In the genomic region with DNA sequence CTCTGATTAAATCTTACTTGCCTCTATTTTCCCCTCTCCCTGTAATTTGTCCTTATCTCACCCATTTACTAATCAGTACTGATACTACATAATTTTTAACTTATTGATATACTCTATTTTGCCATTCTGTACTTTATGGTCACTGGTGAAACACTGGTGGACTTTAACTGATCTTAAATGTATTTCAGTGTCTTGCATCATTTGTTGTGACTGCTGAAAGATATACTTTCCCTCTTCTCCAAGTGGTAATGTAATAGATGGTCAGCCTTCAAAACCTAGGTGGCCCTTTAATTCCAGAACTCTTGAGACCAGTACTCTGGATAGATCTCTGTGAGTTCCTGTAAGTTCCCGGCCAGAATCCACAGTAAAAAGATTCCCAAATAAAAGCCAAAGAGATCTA, we compare ENCODE assay signal across 26 mouse cellular contexts. TPM values are rescaled to one million over a fixed set of nuclear protein-coding genes. Genes with fewer than 3 reads are reported as not detected.
DNase-seq lines count a peak whose midpoint lies in the region; TF ChIP-seq lines count a peak whose summit lies in the region.
"Had no signal": no experiment of that assay in that cellular context is flagged by ENCODE, and none has a peak within 500 bp of the region (broad histone marks: within the 10 kb centered on the region; RNA-seq: fewer than 3 reads in every experiment).

No protein-coding gene starts in this region.

- no peaks in the 10 kb centered on the region for H3K27me3 ChIP-seq in myocyte (ENCODE audit: control insufficient read depth, insufficient read depth, insufficient read length)
- H3K27me3 ChIP-seq: CH12.LX; embryonic facial prominence, embryonic 13.5 days; forebrain, embryonic 13.5 days; heart, embryonic 13.5 days had no signal

- no peak for TF ChIP-seq POLR2A in myocyte (IDR thresholded peaks at IDR 0.05; ENCODE audit: insufficient read length, low read depth)

- no peaks in the 10 kb centered on the region for H3K36me3 ChIP-seq in myocyte (ENCODE audit: control insufficient read depth, insufficient read depth)
- H3K36me3 ChIP-seq: forebrain, embryonic 10.5 days; heart, embryonic 10.5 days had no signal

- H3ac ChIP-seq in myocyte (ENCODE audit: control insufficient read depth, insufficient read length) = no peak overlapping the region

- DNase-seq in 3T3-L1 (ENCODE audit: low read depth, low spot score) = peak; percentile 40
- DNase-seq in 416B (ENCODE audit: low read depth) = peak; percentile 22
- DNase-seq in MN1 (ENCODE audit: low spot score) = peak; percentile 22
- DNase-seq in frontal cortex, postnatal 36 days (ENCODE audit: low spot score in 2 of 2) = no peak
- DNase-seq in yolk sac, embryonic 10.5 days (ENCODE audit: low spot score) = no peak
- DNase-seq: adrenal gland, adult 2 months; adrenal gland, postnatal 14 days; B cell, adult 2 months; cerebellum, adult 11-12 months; cerebellum, adult 8-10 months; cerebellum, postnatal 10 days; cerebellum, postnatal 36 days; embryo, embryonic 11 days; gastrocnemius, postnatal 36 days; heart, adult 2 months; heart, postnatal 14 days; heart, postnatal 4 days had no signal

- no peak overlapping the region for H3K4me3 ChIP-seq in myocyte
- H3K4me3 ChIP-seq: embryonic facial prominence, embryonic 10.5 days; embryonic facial prominence, embryonic 13.5 days; forebrain, embryonic 10.5 days; forebrain, embryonic 13.5 days; heart, adult 2 months; heart, embryonic 10.5 days; heart, embryonic 13.5 days had no signal

- H3K4me2 ChIP-seq in myocyte (ENCODE audit: low read depth) = peak overlapping the region; percentile 4
- H3K4me2 ChIP-seq: embryonic facial prominence, embryonic 13.5 days; forebrain, embryonic 13.5 days; heart, embryonic 13.5 days; hindbrain, embryonic 14.5 days had no signal

- H3K79me2 ChIP-seq in myocyte (ENCODE audit: control insufficient read depth, insufficient read depth) = peaks cover 94% of the 10 kb centered on the region

TF ChIP-seq in myocyte, 11 proteins besides CTCF, POLR2A, EP300 and RAD21:
- peak; percentile 92 for TF ChIP-seq CEBPB (IDR thresholded peaks at IDR 0.05; ENCODE audit: insufficient read depth, poor library complexity, severe bottlenecking)
- no peak for TF ChIP-seq MYOD1 (IDR thresholded peaks at IDR 0.05; ENCODE audit: control insufficient read depth in 1 of 3, insufficient read length in 2 of 3, low read depth in 2 of 3)

RNA-seq across cellular contexts. Expression of a gene that starts 40.4 kb away (rescaled TPM):
- polyA plus RNA-seq in myocyte (2012; fragmentation: generic; extraction: Trizol) = 28.0 TPM

Comparison
In these comparisons a context has a peak if more than half of its experiments do, and no peak if none do; other contexts are left out.
1. DNase-seq: peak in 3T3-L1 (single experiment), 416B (single experiment) and MN1 (single experiment); none in frontal cortex, postnatal 36 days (0 of 2) and yolk sac, embryonic 10.5 days (single experiment).